Mouse (Mus musculus) MEL (cell line): ENCODE measurements at regions not wholly inside any gene's neighbourhood (a gene's known extent, or its start where the extent isn't known, plus 50 kb on each side); places are given as distances from the start of the nearest gene placed in this dataset.

Experiments used
- DNase-seq: peaks from one replicate; pipeline ENCODE4 v3.0.0; 2011; ENCODE audit warnings: low read depth, low spot score
- H3K27ac ChIP-seq: 2 replicates; pipeline ENCODE4 v1.5.1; 2012; ENCODE audit warnings: low read depth, mild to moderate bottlenecking, control low read depth, low read length, moderate library complexity; ENCODE audit not compliant: control insufficient read depth
- H3K27me3 ChIP-seq, 2 experiments: fragments of 150-350 bp in 1 of 2; sonication (generic) in 1 of 2; 2 replicates each; pipeline ENCODE4 v1.6.1; 2012; ENCODE audit warnings: low read length in 2 of 2, mild to moderate bottlenecking in 2 of 2, improper control_type of control experiment in 1 of 2, moderate library complexity in 1 of 2; ENCODE audit not compliant: insufficient read depth in 2 of 2, control insufficient read depth in 1 of 2
- H3K36me3 ChIP-seq, 2 experiments: 2 replicates each; pipeline ENCODE4 v1.6.1; 2012 to 2014; ENCODE audit warnings: low read length in 2 of 2, improper control_type of control experiment in 1 of 2, inconsistent platforms in 1 of 2, mild to moderate bottlenecking in 1 of 2; ENCODE audit not compliant: insufficient read depth in 2 of 2, control insufficient read depth in 1 of 2
- H3K4me1 ChIP-seq, 2 experiments: fragments of 150-350 bp in 1 of 2; sonication (generic) in 1 of 2; 2 replicates each; pipeline ENCODE4 v1.6.1; 2012; ENCODE audit warnings: low read length in 2 of 2, improper control_type of control experiment in 1 of 2, mild to moderate bottlenecking in 1 of 2; ENCODE audit not compliant: insufficient read depth in 2 of 2, control insufficient read depth in 1 of 2
- H3K4me3 ChIP-seq, 2 experiments: fragments of 150-350 bp in 1 of 2; sonication (generic) in 1 of 2; 2 replicates each; pipeline ENCODE4 v1.5.1; 2012; ENCODE audit warnings: low read depth in 2 of 2, low read length in 2 of 2, mild to moderate bottlenecking in 2 of 2, moderate library complexity in 2 of 2, control low read depth in 1 of 2, improper control_type of control experiment in 1 of 2; ENCODE audit not compliant: control insufficient read depth in 1 of 2, insufficient read depth in 1 of 2
- H3K79me2 ChIP-seq: 2 replicates; pipeline ENCODE4 v1.6.1; 2012; ENCODE audit warnings: mild to moderate bottlenecking, low read length, moderate library complexity; ENCODE audit not compliant: control insufficient read depth, poor library complexity, insufficient read depth
- H3K9ac ChIP-seq: 2 replicates; pipeline ENCODE4 v1.6.1; 2012; ENCODE audit warnings: low read depth, mild to moderate bottlenecking, control low read depth, low read length, moderate library complexity; ENCODE audit not compliant: control insufficient read depth, poor library complexity, severe bottlenecking
- H3K9me3 ChIP-seq: fragments of 150-350 bp; sonication (generic); replicated peaks from 2 replicates; pipeline ENCODE4 v1.6.1; 2012; ENCODE audit warnings: mild to moderate bottlenecking, low read length, improper control_type of control experiment, moderate library complexity; ENCODE audit not compliant: insufficient read depth
- BHLHE40 ChIP-seq: IDR thresholded peaks from 2 replicates; pipeline ENCODE4 v1.6.1; 2012; ENCODE audit warnings: low read depth, mild to moderate bottlenecking, inconsistent platforms, low read length, improper control_type of control experiment, borderline replicate concordance
- CHD1 ChIP-seq: IDR thresholded peaks from 2 replicates; pipeline ENCODE4 v1.6.1; 2012; ENCODE audit warnings: low read depth, mild to moderate bottlenecking, inconsistent platforms, low read length, improper control_type of control experiment
- CHD2 ChIP-seq: IDR thresholded peaks from 2 replicates; pipeline ENCODE4 v1.6.1; 2011; ENCODE audit warnings: low read length, improper control_type of control experiment
- CTCF ChIP-seq, 3 experiments: IDR thresholded peaks in 2 of 3; conservative IDR thresholded peaks in 1 of 3; 2 replicates each; pipeline ENCODE4 v1.5.1; 2011 to 2012; ENCODE audit warnings: low read length in 3 of 3, low read depth in 2 of 3, mild to moderate bottlenecking in 2 of 3, improper control_type of control experiment in 1 of 3, inconsistent platforms in 1 of 3, mixed read lengths in 1 of 3, moderate library complexity in 1 of 3; ENCODE audit not compliant: control insufficient read depth in 1 of 3, insufficient read depth in 1 of 3, poor library complexity in 1 of 3, severe bottlenecking in 1 of 3
- E2F4 ChIP-seq: IDR thresholded peaks from 2 replicates; pipeline ENCODE4 v1.6.1; 2011; ENCODE audit warnings: low read depth, low read length, improper control_type of control experiment, borderline replicate concordance
- ELF1 ChIP-seq: IDR thresholded peaks from 2 replicates; pipeline ENCODE4 v1.6.1; 2014; ENCODE audit warnings: low read depth, mild to moderate bottlenecking, inconsistent platforms, low read length, improper control_type of control experiment, moderate library complexity
- EP300 ChIP-seq, 2 experiments: IDR thresholded peaks; 2 replicates each; pipeline ENCODE4 v1.6.1; 2011; ENCODE audit warnings: improper control_type of control experiment in 2 of 2, low read length in 2 of 2, low read depth in 1 of 2, mild to moderate bottlenecking in 1 of 2
- ETS1 ChIP-seq: IDR thresholded peaks from 2 replicates; pipeline ENCODE4 v1.6.1; 2012; ENCODE audit warnings: low read depth, mild to moderate bottlenecking, inconsistent platforms, low read length, improper control_type of control experiment, moderate library complexity
- GATA1 ChIP-seq: IDR thresholded peaks from 2 replicates; pipeline ENCODE4 v1.6.1; 2011; ENCODE audit warnings: low read depth, low read length, improper control_type of control experiment
- HCFC1 ChIP-seq: IDR thresholded peaks from 2 replicates; pipeline ENCODE4 v1.6.1; 2012; ENCODE audit warnings: low read depth, mild to moderate bottlenecking, inconsistent platforms, low read length, improper control_type of control experiment, moderate library complexity
- JUND ChIP-seq: IDR thresholded peaks from 2 replicates; pipeline ENCODE4 v1.6.1; 2011; ENCODE audit warnings: low read depth, mild to moderate bottlenecking, improper control_type of control experiment, low read length
- KAT2A ChIP-seq: conservative IDR thresholded peaks from 2 replicates; pipeline ENCODE4 v1.6.1; 2012; ENCODE audit warnings: low read depth, low read length, improper control_type of control experiment, inconsistent platforms
- MAX ChIP-seq: IDR thresholded peaks from 2 replicates; pipeline ENCODE4 v1.6.1; 2011; ENCODE audit warnings: low read length, improper control_type of control experiment
- MAZ ChIP-seq: IDR thresholded peaks from 2 replicates; pipeline ENCODE4 v1.6.1; 2012; ENCODE audit warnings: low read depth, mild to moderate bottlenecking, inconsistent platforms, low read length, improper control_type of control experiment
- MXI1 ChIP-seq: IDR thresholded peaks from 2 replicates; pipeline ENCODE4 v1.6.1; 2011; ENCODE audit warnings: mild to moderate bottlenecking, low read depth, low read length, improper control_type of control experiment
- MYB ChIP-seq: IDR thresholded peaks from 2 replicates; pipeline ENCODE4 v1.6.1; 2011; ENCODE audit warnings: mild to moderate bottlenecking, low read depth, low read length, improper control_type of control experiment
- MYC ChIP-seq: IDR thresholded peaks from 2 replicates; pipeline ENCODE4 v1.6.1; 2011; ENCODE audit warnings: low read depth, mild to moderate bottlenecking, low read length, improper control_type of control experiment, moderate library complexity
- POLR2A ChIP-seq, 2 experiments: IDR thresholded peaks; 2 replicates each; pipeline ENCODE4 v1.6.1; 2011 to 2012; ENCODE audit warnings: low read length in 2 of 2, mild to moderate bottlenecking in 2 of 2, control low read depth in 1 of 2, improper control_type of control experiment in 1 of 2, low read depth in 1 of 2, moderate library complexity in 1 of 2; ENCODE audit not compliant: control insufficient read depth in 1 of 2, insufficient read depth in 1 of 2, poor library complexity in 1 of 2
- POLR2AphosphoS2 ChIP-seq: IDR thresholded peaks from 2 replicates; pipeline ENCODE4 v1.6.1; 2011; ENCODE audit warnings: low read length, improper control_type of control experiment
- POLR2AphosphoS5 ChIP-seq: IDR thresholded peaks from 2 replicates; pipeline ENCODE4 v1.6.1; 2012; ENCODE audit warnings: low read depth, borderline replicate concordance, mild to moderate bottlenecking, inconsistent platforms, low read length, moderate library complexity, mixed read lengths
- RCOR1 ChIP-seq: IDR thresholded peaks from 2 replicates; pipeline ENCODE4 v1.6.1; 2012; ENCODE audit warnings: low read depth, mild to moderate bottlenecking, inconsistent platforms, low read length, improper control_type of control experiment
- SMC3 ChIP-seq: IDR thresholded peaks from 2 replicates; pipeline ENCODE4 v1.6.1; 2011; ENCODE audit warnings: low read depth, low read length, improper control_type of control experiment
- TAL1 ChIP-seq: IDR thresholded peaks from 2 replicates; pipeline ENCODE4 v1.6.1; 2012; ENCODE audit warnings: mild to moderate bottlenecking, inconsistent platforms, low read length, moderate library complexity, mixed read lengths
- TBP ChIP-seq: IDR thresholded peaks from 2 replicates; pipeline ENCODE4 v1.8.0; 2011; ENCODE audit warnings: low read depth, low read length, improper control_type of control experiment
- TCF12 ChIP-seq: IDR thresholded peaks from 2 replicates; pipeline ENCODE4 v1.6.1; 2014; ENCODE audit warnings: low read depth, mild to moderate bottlenecking, inconsistent platforms, low read length, improper control_type of control experiment, moderate library complexity
- USF1 ChIP-seq: IDR thresholded peaks from 2 replicates; pipeline ENCODE4 v1.6.1; 2014; ENCODE audit warnings: low read depth, mild to moderate bottlenecking, inconsistent platforms, low read length, improper control_type of control experiment, moderate library complexity
- USF2 ChIP-seq, 2 experiments: IDR thresholded peaks; 2 replicates each; pipeline ENCODE4 v1.6.1; 2011 to 2012; ENCODE audit warnings: improper control_type of control experiment in 2 of 2, low read length in 2 of 2, borderline replicate concordance in 1 of 2, inconsistent platforms in 1 of 2, low read depth in 1 of 2, mild to moderate bottlenecking in 1 of 2; ENCODE audit not compliant: insufficient read depth in 1 of 2
- ZKSCAN1 ChIP-seq: IDR thresholded peaks from 2 replicates; pipeline ENCODE4 v1.6.1; 2012; ENCODE audit warnings: low read depth, mild to moderate bottlenecking, inconsistent platforms, low read length, improper control_type of control experiment, moderate library complexity
- ZNF384 ChIP-seq: IDR thresholded peaks from 2 replicates; pipeline ENCODE4 v1.6.1; 2012; ENCODE audit warnings: low read depth, mild to moderate bottlenecking, inconsistent platforms, low read length, improper control_type of control experiment

DNA sequence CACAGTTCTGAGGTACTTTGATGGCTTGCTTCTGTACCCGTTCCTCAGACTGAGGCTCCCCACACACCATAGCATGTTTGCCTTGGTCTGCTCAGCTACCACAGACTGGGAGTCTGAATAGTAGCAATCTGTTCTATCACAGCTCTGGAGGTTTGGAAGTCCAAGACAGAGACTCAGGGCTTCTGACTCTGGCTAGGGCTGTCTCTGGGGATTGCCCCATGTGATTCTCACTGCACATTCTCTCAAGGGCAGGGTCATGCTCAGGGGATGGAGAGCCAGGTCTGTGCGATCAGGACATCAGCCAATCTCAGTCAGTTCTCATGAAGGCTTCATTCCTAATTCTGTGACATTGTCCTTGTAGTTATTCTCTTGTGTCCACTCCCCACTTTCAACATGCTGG is 108.8 kb upstream of the Gdf10 start:
- no peak overlapping the region for H3K4me3 ChIP-seq
- no peak overlapping the region for H3K9ac ChIP-seq
- DNase-seq, result no peak
- H3K27me3 ChIP-seq, result no peaks in the 10 kb centered on the region
- H3K27ac ChIP-seq, result no peak overlapping the region
- H3K36me3 ChIP-seq, result no peaks in the 10 kb centered on the region
- H3K9me3 ChIP-seq, result no peaks in the 10 kb centered on the region
- H3K79me2 ChIP-seq, result no peaks in the 10 kb centered on the region
- H3K4me1 ChIP-seq, result no peaks in the 10 kb centered on the region
- TF ChIP-seq RCOR1 (no peak), USF2 (IDR thresholded peaks at IDR 0.05; ENCODE audit: borderline replicate concordance in 1 of 2, insufficient read depth in 1 of 2, low read depth in 1 of 2, low read length in 2 of 2) (no peak), MYB (no peak), MAX (no peak), ZKSCAN1 (no peak), CHD1 (no peak), TAL1 (no peak), POLR2AphosphoS2 (no peak), EP300 (IDR thresholded peaks at IDR 0.05; ENCODE audit: low read depth in 1 of 2, low read length in 2 of 2) (no peak), BHLHE40 (no peak), KAT2A (no peak), SMC3 (no peak), CHD2 (no peak), POLR2AphosphoS5 (no peak), ETS1 (no peak), CTCF (IDR thresholded peaks at IDR 0.05 in 2 of 3, conservative IDR thresholded peaks at IDR 0.05 in 1 of 3; ENCODE audit: control insufficient read depth in 1 of 3, insufficient read depth in 1 of 3, low read depth in 2 of 3, low read length in 3 of 3, poor library complexity in 1 of 3, severe bottlenecking in 1 of 3) (no peak), POLR2A (IDR thresholded peaks at IDR 0.05; ENCODE audit: control insufficient read depth in 1 of 2, insufficient read depth in 1 of 2, low read depth in 1 of 2, low read length in 2 of 2, poor library complexity in 1 of 2) (no peak), JUND (no peak)

DNA sequence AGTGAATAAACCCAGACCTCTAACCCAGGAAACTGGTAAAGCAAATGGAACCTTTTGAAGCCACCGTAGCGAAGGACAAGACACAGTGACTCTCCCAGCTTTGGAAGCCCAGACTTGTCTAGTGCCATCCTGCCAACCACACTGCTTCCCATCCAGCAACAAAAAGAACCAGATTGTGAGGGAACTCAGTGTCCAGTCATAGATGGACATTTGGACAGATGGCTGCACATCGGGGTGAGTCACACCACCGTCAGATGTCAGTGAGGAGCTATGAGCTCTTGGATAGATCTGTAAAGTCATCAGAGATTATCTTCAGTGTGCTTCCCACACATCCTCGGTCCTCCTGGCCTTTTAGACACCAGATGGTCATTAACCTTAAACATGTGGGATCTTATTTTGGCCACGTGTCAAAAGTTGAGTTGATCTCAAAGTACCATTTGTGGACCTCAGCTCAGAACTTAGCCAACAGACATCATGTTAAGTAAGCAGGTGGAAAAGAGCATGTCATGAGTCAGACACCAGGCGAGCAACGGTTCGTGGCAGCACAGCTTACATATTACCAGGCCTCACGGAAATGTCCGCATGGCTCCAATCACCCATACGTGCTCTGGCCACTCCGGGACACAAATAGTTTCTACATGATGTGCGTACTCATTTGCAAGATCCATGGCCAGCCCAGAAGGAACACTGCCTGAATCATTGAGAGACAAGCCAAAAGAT is 102.7 kb upstream of the Gdf10 start:
- Histone ChIP-seq H3K4me3 (no peak overlapping the region), H3K27ac (no peak overlapping the region), H3K4me1 (no peaks in the 10 kb centered on the region), H3K9me3 (no peaks in the 10 kb centered on the region), H3K27me3 (no peaks in the 10 kb centered on the region), H3K9ac (no peak overlapping the region), H3K79me2 (no peaks in the 10 kb centered on the region), H3K36me3 (no peaks in the 10 kb centered on the region)
- TF ChIP-seq ELF1 (no peak), TBP (no peak), MXI1 (no peak), USF1 (no peak), MYC (no peak), CHD1 (no peak), ZNF384 (no peak), EP300 (IDR thresholded peaks at IDR 0.05; ENCODE audit: low read depth in 1 of 2, low read length in 2 of 2) (no peak), HCFC1 (no peak), TAL1 (no peak), POLR2AphosphoS2 (no peak), GATA1 (no peak), MYB (no peak), E2F4 (no peak), JUND (no peak), MAZ (no peak), TCF12 (no peak)
- no peak for DNase-seq
